Mouse (Mus musculus) left cerebral cortex, postnatal 10 days (tissue): ENCODE results near the gene Mr1. TPM values are rescaled to one million over a fixed set of nuclear protein-coding genes. Genes with fewer than 3 reads are reported as not detected.
A peak's percentile ranks its signal among the peaks of the same experiment; 100 is the strongest.

Source experiments
- DNase-seq, 2 experiments: peaks; one replicate each; pipeline ENCODE4 v3.0.0; 2021 to 2022; ENCODE audit warnings: low spot score in 2 of 2, mixed read lengths in 1 of 2; ENCODE audit errors: extremely low spot score in 1 of 2
- intact Hi-C: fragments of 180-260 bp; cut with DNase I; formaldehyde crosslinking; loops from one replicate; pipeline ENCODE4 v1.15.1; 2025
- total RNA-seq, 2 experiments: library from RNA; stranded (reverse); gene quantifications; 2 replicates each; pipeline ENCODE4 v1.2.3; 2021

Gene Mr1
- total RNA-seq, 2 experiments from 2014 or later = 1.8 to 2.4 TPM

- DNase-seq = peak; percentile 91 to 98
- intact Hi-C loops = no loop called here
Observed at GRCm38 (mm10) chr1:155083271-155084265, 63.0 kb downstream of the Mr1 start.

GRCm38 (mm10) chr1:155082965-155083268 is 63.7 kb downstream of the Mr1 start:
- intact Hi-C loops = no loop called here
- DNase-seq = peak in 1 of 2 experiments; percentile 76

GRCm38 (mm10) chr1:155082158-155082964 is 64.3 kb downstream of the Mr1 start:
- intact Hi-C loops = no loop called here
- DNase-seq = no peak

- DNase-seq = no peak
- intact Hi-C loops = no loop called here
Observed at GRCm38 (mm10) chr1:155077675-155078074, 68.9 kb downstream of the Mr1 start.

Other genes with a start within 250 kb of the Mr1 start
- 10 to 100 TPM; 15.2 to 18.1 TPM for gene Ier5, start 47.2 kb downstream of the Mr1 start, total RNA-seq
- gene Stx6, start 11.9 kb upstream of the Mr1 start, total RNA-seq = 10 to 100 TPM; 83.3 to 89.1 TPM
- 1 to 10 TPM; 5.4 TPM for gene BC034090, start 97.6 kb upstream of the Mr1 start, total RNA-seq